Mouse (Mus musculus): ENCODE measurements at regions not wholly inside any gene's neighbourhood (a gene's known extent, or its start where the extent isn't known, plus 50 kb on each side); places are given as distances from the start of the nearest gene placed in this dataset.

- DNase-seq: no peak
- H3K36me3 ChIP-seq (ENCODE audit: insufficient read depth): no peaks in the 10 kb centered on the region
- H3K4me3 ChIP-seq (ENCODE audit: low read depth, low read length): no peak overlapping the region
- no peak overlapping the region for H3K9ac ChIP-seq
- ATAC-seq (ENCODE audit: insufficient read depth): no peak
- TF ChIP-seq CTCF (IDR thresholded peaks at IDR 0.05; ENCODE audit: low read depth): no peak
- WGBS: 81% methylated on average over 5 of the region's 5 CpGs
- H3K9me3 ChIP-seq (ENCODE audit: low read depth, low read length): no peaks in the 10 kb centered on the region
- H3K4me2 ChIP-seq: no peak overlapping the region
- H3K27ac ChIP-seq (ENCODE audit: low read depth): no peak overlapping the region
- no peaks in the 10 kb centered on the region for H3K4me1 ChIP-seq (ENCODE audit: insufficient read depth)
- no peaks in the 10 kb centered on the region for H3K27me3 ChIP-seq (ENCODE audit: insufficient read depth, low read length)
Observed at GRCm38 (mm10) chr11:19073265-19073664, 54.5 kb upstream of the Meis1 start.

DNA sequence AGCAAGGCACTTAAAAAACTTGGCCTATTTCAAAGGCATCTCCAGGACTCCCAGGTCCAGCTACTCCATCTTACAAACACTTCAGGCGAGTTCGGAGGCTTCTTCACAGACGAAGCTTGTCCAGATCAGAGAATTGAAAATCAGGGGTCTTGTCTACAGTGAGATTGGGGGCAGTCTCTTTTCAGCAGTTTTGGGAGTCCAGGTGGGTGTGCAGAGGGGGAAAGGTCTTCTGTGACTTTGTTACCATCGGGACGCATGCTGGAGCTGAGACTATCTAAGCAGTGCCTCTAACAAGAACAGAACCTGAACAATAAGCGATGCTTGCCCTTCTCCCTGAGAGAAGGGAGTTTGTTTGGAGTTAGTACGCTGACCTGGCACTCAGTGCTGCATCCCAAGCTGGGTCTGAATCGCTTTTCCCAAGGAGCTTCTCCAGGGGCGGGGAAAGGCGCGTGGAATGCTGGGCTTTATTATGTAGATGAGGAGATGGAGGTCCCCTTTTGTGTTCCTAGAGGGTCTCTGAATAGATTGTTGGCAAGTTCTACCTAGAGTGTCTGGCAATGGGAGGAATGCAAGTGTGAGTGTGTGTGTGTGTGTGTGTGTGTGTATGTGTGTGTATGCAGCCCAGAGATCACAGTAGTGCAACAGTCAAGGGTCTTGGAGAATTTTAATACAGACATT, 55.2 kb upstream of the Meis1 start:
- H3K4me2 ChIP-seq: no peak overlapping the region
- H3K9me3 ChIP-seq (ENCODE audit: low read depth, low read length): no peaks in the 10 kb centered on the region
- H3K4me3 ChIP-seq (ENCODE audit: low read depth, low read length): no peak overlapping the region
- no peak overlapping the region for H3K9ac ChIP-seq
- H3K4me1 ChIP-seq (ENCODE audit: insufficient read depth): no peaks in the 10 kb centered on the region
- WGBS: 68% methylated on average over 11 of the region's 11 CpGs
- no peak for TF ChIP-seq CTCF (IDR thresholded peaks at IDR 0.05; ENCODE audit: low read depth)
- ATAC-seq (ENCODE audit: insufficient read depth) (no peak), DNase-seq (no peak)
- no peaks in the 10 kb centered on the region for H3K27me3 ChIP-seq (ENCODE audit: insufficient read depth, low read length)
- H3K27ac ChIP-seq (ENCODE audit: low read depth): no peak overlapping the region
- no peaks in the 10 kb centered on the region for H3K36me3 ChIP-seq (ENCODE audit: insufficient read depth)

DNA sequence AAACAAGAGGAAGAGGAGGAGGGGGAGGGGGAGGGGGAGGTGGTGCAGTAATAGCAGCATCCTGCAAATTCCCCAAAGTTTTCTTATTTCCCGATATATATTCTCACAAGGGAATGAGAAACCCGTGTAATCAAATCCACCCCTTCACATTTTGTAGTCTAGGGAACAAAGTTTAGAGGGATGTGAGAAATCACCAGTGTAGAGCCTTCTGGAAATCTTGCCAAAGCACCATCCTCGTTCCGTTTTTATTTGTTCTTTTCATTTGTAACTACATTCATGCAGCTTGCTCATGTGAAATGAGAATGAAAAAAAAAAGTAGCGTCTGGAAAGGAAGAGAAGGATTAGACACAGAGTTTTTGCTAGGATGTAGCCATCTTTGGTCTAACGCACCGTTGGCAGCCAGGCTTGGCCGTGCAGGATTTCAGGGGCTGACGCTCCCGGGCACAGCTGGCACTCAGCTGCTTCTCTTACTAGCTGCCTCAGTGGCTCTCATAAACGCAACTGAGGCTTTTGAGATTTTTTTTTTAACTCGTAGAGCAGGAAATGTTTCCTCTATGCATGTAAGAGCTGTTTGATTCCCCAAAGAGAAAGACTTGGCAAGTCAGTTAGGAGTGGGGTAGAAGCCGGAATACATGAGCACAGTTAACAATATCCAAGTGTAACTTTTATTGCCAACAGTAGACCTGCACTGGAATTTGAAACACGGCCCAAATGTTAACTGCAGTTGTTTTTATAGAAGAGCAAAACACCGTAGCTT, 72.5 kb upstream of the Meis1 start:
- ATAC-seq (ENCODE audit: insufficient read depth) (no peak), DNase-seq (no peak)
- TF ChIP-seq CTCF (IDR thresholded peaks at IDR 0.05; ENCODE audit: low read depth): no peak
- Histone ChIP-seq H3K4me3 (ENCODE audit: low read depth, low read length) (no peak overlapping the region), H3K27ac (ENCODE audit: low read depth) (no peak overlapping the region), H3K36me3 (ENCODE audit: insufficient read depth) (no peaks in the 10 kb centered on the region), H3K9ac (no peak overlapping the region), H3K4me1 (ENCODE audit: insufficient read depth) (no peaks in the 10 kb centered on the region), H3K27me3 (ENCODE audit: insufficient read depth, low read length) (no peaks in the 10 kb centered on the region), H3K4me2 (no peak overlapping the region), H3K9me3 (ENCODE audit: low read depth, low read length) (no peaks in the 10 kb centered on the region)
- 82% methylated on average over 15 of the region's 15 CpGs for WGBS

GRCm38 (mm10) chr11:19092967-19093745, 74.4 kb upstream of the Meis1 start:
- DNase-seq: no peak
- WGBS: 71% methylated on average over 9 of the region's 9 CpGs
- ATAC-seq (ENCODE audit: insufficient read depth): no peak
- Histone ChIP-seq H3K4me3 (ENCODE audit: low read depth, low read length) (no peak overlapping the region), H3K9me3 (ENCODE audit: low read depth, low read length) (no peaks in the 10 kb centered on the region), H3K27ac (ENCODE audit: low read depth) (no peak overlapping the region), H3K4me1 (ENCODE audit: insufficient read depth) (no peaks in the 10 kb centered on the region), H3K4me2 (no peak overlapping the region), H3K9ac (no peak overlapping the region), H3K27me3 (ENCODE audit: insufficient read depth, low read length) (no peaks in the 10 kb centered on the region), H3K36me3 (ENCODE audit: insufficient read depth) (no peaks in the 10 kb centered on the region)
- no peak for TF ChIP-seq CTCF (IDR thresholded peaks at IDR 0.05; ENCODE audit: low read depth)

DNA sequence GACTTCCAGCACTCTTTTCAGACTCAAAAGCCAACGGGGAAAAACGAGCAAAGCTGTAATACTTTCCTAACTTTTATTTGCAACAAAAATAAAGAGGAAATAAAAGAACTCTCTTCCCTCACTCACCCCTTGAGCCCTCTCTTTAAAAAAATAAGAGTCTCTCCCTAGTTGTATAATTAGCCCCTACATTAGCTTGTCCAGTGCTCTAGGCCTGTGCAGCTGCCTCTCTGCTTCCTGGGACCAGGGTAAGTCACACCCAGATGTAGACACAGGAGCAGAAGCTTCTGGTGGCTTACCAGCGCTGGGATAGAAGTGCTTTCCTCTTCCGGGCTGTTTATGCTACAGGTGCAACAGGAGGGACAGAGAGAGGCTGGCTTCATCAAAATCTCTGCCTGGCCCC, 75.0 kb upstream of the Meis1 start:
- Histone ChIP-seq H3K9me3 (ENCODE audit: low read depth, low read length) (no peaks in the 10 kb centered on the region), H3K36me3 (ENCODE audit: insufficient read depth) (no peaks in the 10 kb centered on the region), H3K4me3 (ENCODE audit: low read depth, low read length) (no peak overlapping the region), H3K4me2 (no peak overlapping the region), H3K9ac (no peak overlapping the region), H3K4me1 (ENCODE audit: insufficient read depth) (no peaks in the 10 kb centered on the region), H3K27ac (ENCODE audit: low read depth) (no peak overlapping the region), H3K27me3 (ENCODE audit: insufficient read depth, low read length) (no peaks in the 10 kb centered on the region)
- no peak for TF ChIP-seq CTCF (IDR thresholded peaks at IDR 0.05; ENCODE audit: low read depth)
- ATAC-seq (ENCODE audit: insufficient read depth) (no peak), DNase-seq (no peak)
- WGBS: 70% methylated on average over 4 of the region's 4 CpGs

DNA sequence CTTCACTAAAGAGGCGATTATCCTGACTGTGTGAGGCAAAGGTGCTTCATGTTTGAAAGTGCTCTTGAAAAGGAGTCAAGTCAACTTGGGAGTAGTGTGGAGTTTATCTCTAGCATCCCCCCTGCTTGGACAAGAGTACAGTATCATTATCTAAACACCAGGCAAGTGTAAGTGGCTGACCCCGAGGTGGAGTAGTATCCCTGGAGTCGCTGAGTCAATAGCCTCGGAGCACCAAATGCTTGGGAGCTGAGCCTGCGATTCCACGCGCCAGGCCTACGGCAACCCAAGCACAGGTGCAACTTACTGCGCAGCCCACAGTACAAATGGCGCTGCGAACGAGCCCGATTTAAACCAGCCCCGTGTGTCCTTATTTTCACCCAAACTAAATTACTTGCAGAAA, 75.4 kb upstream of the Meis1 start:
- H3K4me2 ChIP-seq: no peak overlapping the region
- DNase-seq (peak; percentile 24), ATAC-seq (ENCODE audit: insufficient read depth) (peak; percentile 62; the same call in 1 of the 2 replicates)
- H3K36me3 ChIP-seq (ENCODE audit: insufficient read depth): no peaks in the 10 kb centered on the region
- 60% methylated on average over 14 of the region's 14 CpGs for WGBS
- no peak overlapping the region for H3K27ac ChIP-seq (ENCODE audit: low read depth)
- no peaks in the 10 kb centered on the region for H3K9me3 ChIP-seq (ENCODE audit: low read depth, low read length)
- H3K9ac ChIP-seq: no peak overlapping the region
- H3K4me1 ChIP-seq (ENCODE audit: insufficient read depth): no peaks in the 10 kb centered on the region
- no peaks in the 10 kb centered on the region for H3K27me3 ChIP-seq (ENCODE audit: insufficient read depth, low read length)
- no peak for TF ChIP-seq CTCF (IDR thresholded peaks at IDR 0.05; ENCODE audit: low read depth)
- no peak overlapping the region for H3K4me3 ChIP-seq (ENCODE audit: low read depth, low read length)
